Mouse (Mus musculus) neural tube, embryonic 14.5 days (tissue): ENCODE data around the gene Csdc2. TPM values are rescaled to one million over a fixed set of nuclear protein-coding genes. Genes with fewer than 3 reads are reported as not detected.

ENCODE experiments used
- ATAC-seq: fragments of 200-750 bp; cut with Nextera tagmentation; 2 replicates; pipeline ENCODE4 v1.8.0; 2017; ENCODE audit warnings: low read depth, mild to moderate bottlenecking, moderate TSS enrichment, moderate library complexity
- H3K27ac ChIP-seq: fragments of 300-500 bp; sonication (generic); 2 replicates; pipeline ENCODE4 v1.5.1; 2014; ENCODE audit warnings: low read depth, mild to moderate bottlenecking, control low read depth, low read length, moderate library complexity, mixed read lengths
- H3K27me3 ChIP-seq: fragments of 300-500 bp; sonication (generic); 2 replicates; pipeline ENCODE4 v1.6.1; 2014; ENCODE audit warnings: low read length; ENCODE audit not compliant: control insufficient read depth, insufficient read depth
- H3K36me3 ChIP-seq: fragments of 300-500 bp; sonication (generic); 2 replicates; pipeline ENCODE4 v1.6.1; 2014; ENCODE audit warnings: low read length, mixed read lengths; ENCODE audit not compliant: control insufficient read depth, insufficient read depth
- H3K4me1 ChIP-seq: fragments of 300-500 bp; sonication (generic); 2 replicates; pipeline ENCODE4 v1.6.1; 2014; ENCODE audit warnings: low read length; ENCODE audit not compliant: control insufficient read depth, insufficient read depth
- H3K4me2 ChIP-seq: fragments of 300-500 bp; sonication (generic); 2 replicates; pipeline ENCODE4 v1.6.1; 2014; ENCODE audit warnings: mild to moderate bottlenecking, low read depth, low read length, control low read depth
- H3K4me3 ChIP-seq: fragments of 300-500 bp; sonication (generic); 2 replicates; pipeline ENCODE4 v1.5.1; 2014; ENCODE audit warnings: low read depth, low read length, control low read depth, mixed read lengths
- H3K9ac ChIP-seq: fragments of 300-500 bp; sonication (generic); replicated peaks from 2 replicates; pipeline ENCODE4 v1.6.1; 2014; ENCODE audit warnings: low read depth, mild to moderate bottlenecking, control low read depth, low read length, mixed read lengths
- H3K9me3 ChIP-seq: fragments of 300-500 bp; sonication (generic); 2 replicates; pipeline ENCODE4 v1.6.1; 2016; ENCODE audit warnings: low read length; ENCODE audit not compliant: control insufficient read depth
- WGBS: fragments of 180-500 bp; shearing (Covaris S2); extraction: QIAGEN DNeasy Blood & Tissue Kit; methylation state at CpG from one replicate; pipeline ENCODE4 v1.1.7; 2014; 5-methylcytosine and 5-hydroxymethylcytosine counted together
- polyA plus RNA-seq: library from polyadenylated mRNA; unstranded; fragments of >200 nt; fragmentation: Nextera tagmentation; extraction: Ambion mirVana; gene quantifications from 2 replicates; pipeline ENCODE4 v1.2.1, GENCODE M21; 2014

Csdc2 gene
- 170 and 208 TPM in 2 replicates for polyA plus RNA-seq

DNA sequence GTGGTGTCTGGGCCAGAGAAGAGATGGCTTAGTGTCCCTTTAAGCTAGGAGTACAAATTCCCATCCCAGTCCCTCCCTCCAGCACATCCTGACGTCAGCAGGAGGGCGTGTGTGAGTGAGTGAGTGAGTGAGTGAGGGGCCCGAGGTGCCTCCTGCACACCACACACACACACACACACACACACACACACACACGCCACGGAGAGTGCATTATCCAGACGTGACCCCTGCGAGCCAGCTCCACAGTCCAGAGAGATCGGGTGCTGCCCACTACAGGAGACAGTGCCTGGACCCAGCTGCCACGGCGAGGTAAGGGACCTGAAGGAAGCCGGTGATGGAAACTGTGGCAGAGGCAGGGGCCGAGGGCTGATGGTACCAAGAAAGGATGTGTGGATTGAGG, at the start of gene Csdc2:
TSS of gene Csdc2 (plus strand) at position 81 of the 400 bp plus-strand sequence.
- Histone ChIP-seq H3K9ac (peak within 1 kb of the TSS; percentile 75), H3K9me3 (no peaks in the 10 kb centered on the region), H3K36me3 (peaks cover 3% of the 10 kb centered on the region; the same call in 1 of the 2 replicates), H3K27me3 (no peaks in the 10 kb centered on the region), H3K4me1 (peaks cover 22% of the 10 kb centered on the region), H3K4me3 (peak within 1 kb of the TSS; percentile 58), H3K4me2 (peak within 1 kb of the TSS; percentile 65), H3K27ac (peak within 1 kb of the TSS; percentile 92)
- ATAC-seq = peak; percentile 80
- 3% methylated on average over 12 of the region's 12 CpGs for WGBS

DNA sequence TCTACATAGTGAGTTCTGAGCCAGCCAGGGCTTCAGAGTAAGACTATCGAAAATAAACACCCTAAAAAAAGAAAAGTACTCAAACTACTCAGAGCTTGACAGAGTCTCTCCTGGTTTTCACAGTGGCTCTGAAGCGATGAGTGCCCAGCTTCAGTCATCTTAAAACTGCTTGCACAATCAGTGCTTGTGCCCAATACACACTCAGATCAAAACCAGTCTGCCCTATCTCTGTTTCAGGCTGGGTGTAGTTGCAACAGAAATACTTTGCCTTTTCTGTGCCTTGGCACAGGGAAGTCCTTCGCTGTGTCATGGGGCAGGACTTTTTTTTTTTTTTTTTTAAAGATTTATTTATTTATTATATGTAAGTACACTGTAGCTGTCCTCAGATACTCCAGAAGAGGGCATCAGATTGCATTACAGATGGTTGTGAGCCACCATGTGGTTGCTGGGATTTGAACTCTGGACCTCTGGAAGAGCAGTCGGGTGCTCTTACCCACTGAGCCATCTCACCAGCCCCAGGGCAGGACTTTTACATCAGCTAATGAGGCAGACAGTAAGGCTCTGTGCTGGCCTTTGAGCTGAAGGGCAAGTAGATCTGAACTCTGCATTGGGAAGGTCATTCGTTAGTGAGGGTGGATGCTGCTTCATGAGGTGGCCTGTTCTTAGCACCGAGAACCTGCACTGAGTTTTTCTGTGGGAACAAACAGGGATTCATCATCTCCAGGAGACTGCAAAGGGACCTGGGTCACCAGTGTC, 49.6 kb upstream of the Csdc2 start:
- no peak overlapping the region for H3K9ac ChIP-seq
- 96% methylated on average over 6 of the region's 6 CpGs for WGBS

DNA sequence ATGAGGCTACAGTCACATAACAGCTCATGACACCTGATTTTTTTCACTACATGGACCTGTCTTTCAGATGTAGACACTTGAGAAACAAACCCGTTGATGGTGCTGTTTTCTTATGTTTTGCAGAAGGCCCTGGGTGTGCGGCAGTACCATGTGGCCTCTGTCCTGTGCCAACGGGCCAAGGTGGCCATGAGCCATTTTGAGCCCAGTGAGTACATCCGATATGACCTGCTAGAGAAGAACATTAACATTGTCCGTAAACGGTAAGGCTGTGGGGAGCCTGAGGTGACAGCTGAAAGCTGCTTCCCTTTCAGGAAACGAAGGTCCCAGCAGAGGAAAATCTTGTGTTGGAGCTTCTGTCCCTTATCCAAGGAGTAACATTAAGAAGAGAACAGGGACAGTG, 47.4 kb upstream of the Csdc2 start:
- no peak overlapping the region for H3K4me2 ChIP-seq
- H3K9ac ChIP-seq = no peak overlapping the region
- H3K4me1 ChIP-seq = no peaks in the 10 kb centered on the region
- no peaks in the 10 kb centered on the region for H3K27me3 ChIP-seq
- H3K4me3 ChIP-seq = no peak overlapping the region
- ATAC-seq = no peak
- no peak overlapping the region for H3K27ac ChIP-seq
- H3K36me3 ChIP-seq = peaks cover 12% of the 10 kb centered on the region; the same call in 1 of the 2 replicates
- H3K9me3 ChIP-seq = no peaks in the 10 kb centered on the region
- 97% methylated on average over 7 of the region's 7 CpGs for WGBS

More for the DNA sequence above, 49.6 kb upstream of the Csdc2 start:
- ATAC-seq = no peak
- Histone ChIP-seq H3K4me1 (no peaks in the 10 kb centered on the region), H3K4me3 (no peak overlapping the region), H3K9me3 (no peaks in the 10 kb centered on the region), H3K27ac (no peak overlapping the region), H3K4me2 (no peak overlapping the region), H3K36me3 (peaks cover 12% of the 10 kb centered on the region; the same call in 1 of the 2 replicates), H3K27me3 (no peaks in the 10 kb centered on the region)

DNA sequence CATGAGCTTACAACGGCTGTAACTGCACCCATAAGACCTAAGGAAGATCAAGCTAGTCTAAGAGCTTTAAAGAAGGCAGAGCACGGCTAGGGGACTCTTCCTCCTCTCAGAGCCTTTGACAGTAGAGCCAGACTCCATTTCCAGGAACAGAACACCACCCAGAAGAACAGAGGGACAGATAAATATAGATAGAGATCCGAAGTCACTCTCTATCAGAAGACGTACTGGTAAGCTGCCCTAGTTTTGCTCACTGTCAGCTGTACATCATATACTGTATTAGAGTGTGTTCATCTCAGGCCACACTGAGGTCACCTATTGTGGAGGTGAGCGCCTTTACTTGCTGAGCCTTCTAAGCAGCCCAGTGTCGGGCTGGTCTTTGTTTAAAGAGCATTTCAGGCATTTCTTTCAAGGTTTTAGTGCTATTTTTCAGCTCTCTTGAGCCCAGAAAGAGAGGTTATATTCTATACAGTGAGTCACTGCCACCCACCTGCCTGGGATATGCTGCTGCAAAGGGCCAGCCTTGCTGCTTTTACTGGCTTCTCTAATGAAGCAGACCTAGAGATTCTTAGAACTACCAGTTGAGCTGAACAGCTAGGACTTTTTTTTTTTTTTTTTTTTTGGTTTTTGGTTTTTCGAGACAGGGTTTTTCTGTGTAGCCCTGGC, 45.3 kb upstream of the Csdc2 start:
- Histone ChIP-seq H3K9ac (no peak overlapping the region), H3K27ac (no peak overlapping the region), H3K9me3 (no peaks in the 10 kb centered on the region), H3K4me3 (no peak overlapping the region), H3K36me3 (peaks cover 19% of the 10 kb centered on the region), H3K4me1 (no peaks in the 10 kb centered on the region), H3K27me3 (no peaks in the 10 kb centered on the region), H3K4me2 (no peak overlapping the region)
- WGBS = 94% methylated on average over 7 of the region's 7 CpGs
- ATAC-seq = no peak

DNA sequence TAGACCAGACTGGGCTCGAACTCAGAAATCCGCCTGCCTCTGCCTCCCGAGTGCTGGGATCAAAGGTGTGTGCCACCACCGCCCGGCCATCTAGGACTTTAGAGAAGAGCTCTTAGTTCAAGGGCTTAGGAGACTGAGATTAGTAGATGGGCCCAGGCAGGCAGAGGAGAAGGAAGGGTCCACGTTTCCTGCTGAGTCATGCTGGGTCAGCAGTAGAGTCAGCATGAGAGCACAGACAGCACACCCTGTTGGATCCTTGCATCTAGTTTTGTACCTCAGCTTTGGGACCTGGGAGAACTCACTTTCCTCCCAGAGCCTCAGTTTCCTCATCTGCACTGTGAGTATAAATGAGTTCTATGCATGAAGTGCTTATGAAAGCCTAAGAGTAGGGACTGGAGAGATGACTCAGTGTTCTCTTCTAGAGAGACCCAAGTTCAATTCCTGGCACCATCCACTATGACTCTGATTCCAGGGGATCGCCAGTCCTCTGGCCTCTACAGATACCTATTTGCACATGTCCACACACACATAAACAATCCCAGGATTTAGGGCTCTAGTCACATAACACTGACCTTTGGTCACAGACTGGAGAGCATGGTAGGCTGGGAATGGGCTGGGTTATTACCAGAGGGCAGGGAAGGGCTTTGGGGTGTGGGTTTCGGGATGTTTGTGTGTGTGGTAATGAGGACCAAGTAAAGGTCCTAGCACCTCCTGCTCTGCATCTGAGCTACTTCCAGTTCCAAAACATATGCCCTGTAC, 44.6 kb upstream of the Csdc2 start:
- Histone ChIP-seq H3K36me3 (peaks cover 23% of the 10 kb centered on the region), H3K4me3 (no peak overlapping the region), H3K4me1 (no peaks in the 10 kb centered on the region), H3K27ac (no peak overlapping the region), H3K9me3 (no peaks in the 10 kb centered on the region), H3K9ac (no peak overlapping the region), H3K4me2 (no peak overlapping the region), H3K27me3 (no peaks in the 10 kb centered on the region)
- 97% methylated on average over 8 of the region's 8 CpGs for WGBS
- no peak for ATAC-seq

DNA sequence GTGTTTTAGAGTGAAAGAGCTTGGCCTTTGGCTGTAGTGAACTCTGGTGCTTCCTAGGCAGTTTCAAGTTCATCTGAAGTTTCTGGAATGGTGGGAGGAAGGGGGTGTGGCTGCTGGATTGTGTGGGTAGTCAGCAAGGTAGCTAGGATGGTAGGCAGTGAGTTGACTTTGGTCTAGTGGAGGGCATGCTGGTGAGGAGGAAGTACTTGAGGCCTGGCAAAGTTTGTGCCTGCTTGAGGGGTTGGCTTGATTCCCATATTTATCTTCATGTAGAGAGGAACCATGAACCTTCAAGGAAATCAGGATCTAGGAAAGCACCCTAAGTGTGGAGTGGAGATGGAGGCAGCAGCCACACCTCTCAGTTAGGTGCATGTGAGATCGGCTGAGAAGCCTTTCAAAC, 42.6 kb upstream of the Csdc2 start:
- Histone ChIP-seq H3K4me2 (no peak overlapping the region), H3K4me1 (no peaks in the 10 kb centered on the region), H3K9ac (no peak overlapping the region), H3K4me3 (no peak overlapping the region), H3K27ac (no peak overlapping the region), H3K36me3 (peaks cover 30% of the 10 kb centered on the region), H3K9me3 (no peaks in the 10 kb centered on the region), H3K27me3 (no peaks in the 10 kb centered on the region)
- 86% methylated on average over 1 of the region's 1 CpGs for WGBS
- ATAC-seq = no peak

DNA sequence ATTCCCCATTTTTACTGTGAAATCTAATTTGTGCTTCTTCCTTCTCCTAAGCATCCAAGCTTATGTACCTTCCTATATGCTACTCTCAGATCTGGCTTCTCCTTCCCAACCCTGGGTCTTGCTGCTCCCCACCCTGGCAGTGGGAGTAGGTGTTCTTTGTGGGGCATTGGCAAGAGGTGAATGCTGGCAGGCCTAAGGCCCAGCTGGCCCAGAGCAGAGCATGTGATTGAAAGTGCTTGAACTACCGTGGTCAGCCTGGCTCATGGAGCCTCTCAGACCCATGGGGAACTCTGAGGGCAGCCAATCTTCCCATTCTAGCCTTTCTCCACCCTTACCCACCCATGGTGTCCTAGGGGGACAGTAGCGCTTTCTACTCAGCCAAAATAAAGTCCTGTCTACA, 40.2 kb upstream of the Csdc2 start:
- ATAC-seq = no peak
- Histone ChIP-seq H3K4me2 (no peak overlapping the region), H3K27me3 (no peaks in the 10 kb centered on the region), H3K36me3 (peaks cover 22% of the 10 kb centered on the region), H3K9me3 (no peaks in the 10 kb centered on the region), H3K27ac (no peak overlapping the region), H3K4me3 (no peak overlapping the region), H3K4me1 (no peaks in the 10 kb centered on the region), H3K9ac (no peak overlapping the region)
- 89% methylated on average over 2 of the region's 2 CpGs for WGBS

DNA sequence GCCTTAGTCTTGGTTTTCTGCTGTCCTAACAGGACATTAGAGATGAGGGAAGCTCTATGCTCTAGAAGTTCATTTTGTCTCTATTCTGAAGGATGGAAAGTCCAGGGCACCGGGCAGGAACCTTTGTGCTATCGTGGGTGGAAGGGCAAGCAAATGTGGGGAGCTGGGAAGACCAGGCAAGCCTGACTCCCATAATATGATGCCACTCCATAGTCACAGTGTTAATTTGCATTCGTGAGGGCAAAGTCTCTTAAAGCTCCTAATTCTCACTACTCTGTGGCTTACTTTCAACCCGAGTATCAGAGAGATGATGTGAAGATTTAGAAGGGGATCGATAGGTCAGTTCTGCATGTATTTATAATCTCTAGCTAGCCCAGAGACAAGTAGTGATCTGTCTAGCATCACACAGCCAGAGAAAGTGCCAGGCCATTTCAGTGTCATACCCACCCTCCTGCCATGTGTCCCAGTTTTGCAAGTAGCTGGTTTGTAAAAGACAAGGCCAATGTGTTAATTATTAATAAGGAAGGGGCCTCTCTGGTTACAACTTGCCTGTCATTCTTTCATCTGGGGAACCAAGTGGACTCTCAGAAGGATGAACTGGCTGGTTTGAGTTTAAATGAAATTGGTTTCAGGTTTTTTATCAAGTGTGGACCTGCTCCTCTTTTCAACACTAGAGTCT, 38.8 kb upstream of the Csdc2 start:
- no peaks in the 10 kb centered on the region for H3K27me3 ChIP-seq
- no peak for ATAC-seq
- H3K4me2 ChIP-seq = no peak overlapping the region
- no peak overlapping the region for H3K9ac ChIP-seq
- H3K9me3 ChIP-seq = no peaks in the 10 kb centered on the region
- H3K27ac ChIP-seq = no peak overlapping the region
- H3K4me1 ChIP-seq = no peaks in the 10 kb centered on the region
- no peak overlapping the region for H3K4me3 ChIP-seq
- 92% methylated on average over 5 of the region's 5 CpGs for WGBS
- H3K36me3 ChIP-seq = peaks cover 28% of the 10 kb centered on the region
